Mouse (Mus musculus): ENCODE measurements around the gene S100a4. TPM values are rescaled to one million over a fixed set of nuclear protein-coding genes. Genes with fewer than 3 reads are reported as not detected.
A peak's percentile ranks its signal among the peaks of the same experiment; 100 is the strongest.

The S100a4 gene
- polyA plus RNA-seq, 1 experiment from 2014 or later, result 3.1 TPM

DNA sequence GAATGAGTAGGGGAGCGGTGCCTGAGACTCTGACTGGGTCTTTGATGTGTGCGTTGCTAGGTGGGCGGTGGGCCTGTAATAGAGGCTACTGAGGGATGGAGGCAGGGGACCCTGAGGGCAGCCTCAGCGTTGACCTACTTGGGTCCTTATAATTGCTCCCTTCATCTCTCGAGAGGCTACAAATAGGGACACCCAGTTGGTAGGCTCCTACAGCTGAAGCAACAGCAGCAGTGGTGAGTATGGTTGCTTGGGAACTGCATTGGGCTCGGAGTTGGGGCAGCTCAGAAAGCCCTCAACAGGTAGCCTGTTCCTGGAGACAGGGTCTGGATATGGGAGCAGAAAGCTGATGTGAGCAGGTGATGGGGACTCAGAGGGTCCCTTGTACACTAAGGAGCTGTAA, 3.5 kb upstream of the S100a4 start:
- H3K27me3 ChIP-seq (replicated peaks), result no peaks in the 10 kb centered on the region
- no peaks in the 10 kb centered on the region for H3K36me3 ChIP-seq
- no peak overlapping the region for H3K9ac ChIP-seq
- no peak overlapping the region for H3K4me2 ChIP-seq
- WGBS, result 75% methylated on average over 6 of the region's 6 CpGs
- H3K4me3 ChIP-seq, result no peak overlapping the region
- H3K4me1 ChIP-seq, result peaks cover 41% of the 10 kb centered on the region
- no peaks in the 10 kb centered on the region for H3K9me3 ChIP-seq
- no peak for ATAC-seq (ENCODE audit: extremely low read depth, insufficient number of reproducible peaks, low FRiP score, low TSS enrichment)
- H3K27ac ChIP-seq (replicated peaks), result no peak overlapping the region

DNA sequence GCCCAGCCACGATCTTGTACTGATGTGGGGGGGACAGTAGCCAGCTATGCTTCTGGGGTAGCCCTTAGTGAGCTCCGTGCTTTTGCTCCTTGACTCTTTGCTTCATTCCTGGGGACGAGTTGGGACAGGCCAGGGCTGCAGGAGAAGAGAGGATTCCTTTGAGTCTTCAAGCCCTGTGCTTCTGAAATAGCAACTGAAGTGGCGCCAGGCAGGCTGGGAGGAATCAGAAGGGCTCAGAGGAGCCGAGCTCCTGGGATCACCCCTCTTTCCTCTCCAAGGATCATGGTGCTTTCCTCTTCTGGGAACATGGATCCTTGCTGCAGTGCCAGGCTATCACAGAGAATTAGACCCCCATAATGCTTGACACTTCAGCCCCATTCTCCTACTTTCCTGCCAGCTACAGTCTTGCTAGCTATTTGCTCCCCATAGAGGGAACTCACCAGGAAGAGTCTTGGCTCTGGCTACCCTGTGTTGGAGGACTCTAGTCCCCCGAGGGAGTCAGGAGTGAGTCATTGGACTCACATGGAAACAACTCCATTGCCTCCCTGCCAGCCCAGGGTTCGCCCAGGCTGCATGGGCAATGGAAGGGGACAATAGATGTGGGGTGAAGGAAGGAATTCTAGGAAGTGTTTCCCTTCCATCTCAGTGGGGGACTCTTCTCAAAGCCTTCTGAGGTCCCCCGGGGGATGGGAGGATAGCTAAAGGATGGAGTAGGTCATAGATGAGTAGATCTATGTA, 2.9 kb upstream of the S100a4 start:
- H3K27me3 ChIP-seq (replicated peaks), result no peaks in the 10 kb centered on the region
- H3K27ac ChIP-seq (replicated peaks), result no peak overlapping the region
- peaks cover 42% of the 10 kb centered on the region for H3K4me1 ChIP-seq
- no peak overlapping the region for H3K4me2 ChIP-seq
- no peak overlapping the region for H3K4me3 ChIP-seq
- WGBS, result 51% methylated on average over 8 of the region's 8 CpGs
- no peaks in the 10 kb centered on the region for H3K36me3 ChIP-seq
- ATAC-seq (ENCODE audit: extremely low read depth, insufficient number of reproducible peaks, low FRiP score, low TSS enrichment), result no peak
- H3K9me3 ChIP-seq, result no peaks in the 10 kb centered on the region
- H3K9ac ChIP-seq, result no peak overlapping the region

DNA sequence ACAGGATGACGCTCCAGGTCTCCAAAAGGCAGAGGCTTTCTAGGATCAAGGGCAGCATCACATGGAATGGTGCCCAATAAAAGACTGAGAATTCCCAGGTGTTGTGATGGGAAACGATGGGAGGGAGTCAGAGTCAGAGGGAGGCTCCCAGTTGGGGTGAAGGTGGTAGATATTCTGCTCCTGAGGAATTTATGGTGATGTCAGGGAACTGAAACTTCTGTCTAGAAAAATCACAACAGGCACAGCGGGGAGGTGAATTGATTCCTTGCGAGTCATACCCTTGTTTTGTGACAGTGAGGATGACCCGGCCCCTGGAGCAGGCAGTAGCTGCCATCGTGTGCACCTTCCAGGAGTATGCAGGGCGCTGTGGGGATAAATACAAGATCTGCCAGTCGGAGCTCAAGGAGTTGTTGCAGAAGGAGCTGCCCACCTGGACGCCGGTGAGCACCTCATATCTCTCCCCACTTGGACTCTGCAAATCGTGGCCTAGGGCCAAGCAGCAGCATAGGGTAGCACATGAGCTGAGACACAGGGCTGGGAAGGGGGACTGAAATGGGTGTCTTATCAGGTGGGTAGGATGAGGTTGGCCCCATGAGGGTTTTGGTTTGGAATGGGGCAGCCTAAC, 2.0 kb upstream of the S100a4 start, which contains the start of gene Gm42674:
Gene Gm42674 (plus strand): TSS at position 419 of the 625 bp plus-strand sequence.
- Histone ChIP-seq H3K9me3 (no peaks in the 10 kb centered on the region), H3K4me2 (no peak within 1 kb of the TSS), H3K36me3 (no peaks in the 10 kb centered on the region), H3K27me3 (replicated peaks) (no peaks in the 10 kb centered on the region), H3K4me1 (peaks cover 42% of the 10 kb centered on the region), H3K4me3 (no peak within 1 kb of the TSS), H3K9ac (no peak within 1 kb of the TSS), H3K27ac (replicated peaks) (no peak within 1 kb of the TSS)
- no peak for ATAC-seq (ENCODE audit: extremely low read depth, insufficient number of reproducible peaks, low FRiP score, low TSS enrichment)
- WGBS, result 63% methylated on average over 11 of the region's 11 CpGs

DNA sequence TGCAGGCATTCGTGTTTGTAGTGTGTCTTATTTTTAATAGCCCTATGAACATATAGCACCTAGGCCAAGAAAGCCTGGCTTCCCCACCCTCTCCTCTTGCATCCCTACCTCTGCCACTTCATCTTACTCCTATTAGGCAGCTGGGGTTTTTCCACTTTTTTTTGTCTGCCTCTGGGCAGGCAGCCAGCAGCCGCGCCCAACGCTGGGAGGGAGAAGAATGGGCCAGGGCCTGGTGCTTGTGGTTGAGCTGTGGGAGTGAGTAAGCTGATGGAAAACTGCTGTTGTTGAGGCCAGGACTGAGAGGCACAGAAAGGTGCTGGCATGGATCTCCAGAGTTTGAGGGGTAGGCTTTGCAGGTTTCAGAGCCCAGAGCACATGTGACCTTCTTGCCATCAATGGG, 845 bp downstream of the S100a4 start:
- no peak overlapping the region for H3K4me3 ChIP-seq
- H3K4me2 ChIP-seq, result no peak overlapping the region
- H3K36me3 ChIP-seq, result no peaks in the 10 kb centered on the region
- no peak for ATAC-seq (ENCODE audit: extremely low read depth, insufficient number of reproducible peaks, low FRiP score, low TSS enrichment)
- H3K27me3 ChIP-seq (replicated peaks), result 0 out of 2 replicates have a peak, but pooled peaks cover 5% of the 10 kb centered on the region
- no peaks in the 10 kb centered on the region for H3K9me3 ChIP-seq
- H3K4me1 ChIP-seq, result peaks cover 35% of the 10 kb centered on the region
- 34% methylated on average over 4 of the region's 4 CpGs for WGBS
- H3K27ac ChIP-seq (replicated peaks), result peak overlapping the region; percentile 64
- H3K9ac ChIP-seq, result no peak overlapping the region

DNA sequence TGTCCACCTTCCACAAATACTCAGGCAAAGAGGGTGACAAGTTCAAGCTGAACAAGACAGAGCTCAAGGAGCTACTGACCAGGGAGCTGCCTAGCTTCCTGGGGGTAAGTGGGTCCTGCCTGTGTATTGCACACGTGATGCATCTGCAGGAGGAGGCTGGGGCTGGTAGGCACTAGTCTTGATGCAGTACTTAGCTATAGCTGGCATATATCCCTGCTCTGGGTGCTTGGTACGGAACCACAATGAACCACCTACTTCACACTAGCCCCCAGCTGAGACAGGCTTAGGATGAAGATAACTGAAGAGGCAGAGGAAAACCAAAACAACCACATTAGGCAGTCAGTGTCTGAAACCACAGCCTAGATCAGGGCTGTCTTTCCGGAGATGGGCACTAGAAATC, 1.5 kb downstream of the S100a4 start:
- H3K27me3 ChIP-seq (replicated peaks), result 0 out of 2 replicates have a peak, but pooled peaks cover 5% of the 10 kb centered on the region
- no peaks in the 10 kb centered on the region for H3K9me3 ChIP-seq
- no peak overlapping the region for H3K4me2 ChIP-seq
- no peak overlapping the region for H3K9ac ChIP-seq
- peaks cover 34% of the 10 kb centered on the region for H3K4me1 ChIP-seq
- no peaks in the 10 kb centered on the region for H3K36me3 ChIP-seq
- H3K27ac ChIP-seq (replicated peaks), result peak overlapping the region; percentile 64
- ATAC-seq (ENCODE audit: extremely low read depth, insufficient number of reproducible peaks, low FRiP score, low TSS enrichment), result no peak
- 77% methylated on average over 3 of the region's 3 CpGs for WGBS
- no peak overlapping the region for H3K4me3 ChIP-seq

DNA sequence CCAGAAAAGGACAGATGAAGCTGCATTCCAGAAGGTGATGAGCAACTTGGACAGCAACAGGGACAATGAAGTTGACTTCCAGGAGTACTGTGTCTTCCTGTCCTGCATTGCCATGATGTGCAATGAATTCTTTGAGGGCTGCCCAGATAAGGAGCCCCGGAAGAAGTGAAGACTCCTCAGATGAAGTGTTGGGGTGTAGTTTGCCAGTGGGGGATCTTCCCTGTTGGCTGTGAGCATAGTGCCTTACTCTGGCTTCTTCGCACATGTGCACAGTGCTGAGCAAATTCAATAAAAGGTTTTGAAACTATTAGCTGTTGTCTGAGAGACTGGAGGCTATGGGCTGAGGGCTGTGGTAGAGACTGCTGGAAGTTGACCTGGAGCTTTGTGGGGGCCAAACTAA, 2.2 kb downstream of the S100a4 start:
- Histone ChIP-seq H3K36me3 (no peaks in the 10 kb centered on the region), H3K4me2 (no peak overlapping the region), H3K4me1 (peaks cover 27% of the 10 kb centered on the region), H3K9me3 (no peaks in the 10 kb centered on the region), H3K9ac (no peak overlapping the region), H3K27me3 (replicated peaks) (0 out of 2 replicates have a peak, but pooled peaks cover 5% of the 10 kb centered on the region), H3K4me3 (no peak overlapping the region), H3K27ac (replicated peaks) (no peak overlapping the region)
- WGBS, result 79% methylated on average over 2 of the region's 2 CpGs
- no peak for ATAC-seq (ENCODE audit: extremely low read depth, insufficient number of reproducible peaks, low FRiP score, low TSS enrichment)

DNA sequence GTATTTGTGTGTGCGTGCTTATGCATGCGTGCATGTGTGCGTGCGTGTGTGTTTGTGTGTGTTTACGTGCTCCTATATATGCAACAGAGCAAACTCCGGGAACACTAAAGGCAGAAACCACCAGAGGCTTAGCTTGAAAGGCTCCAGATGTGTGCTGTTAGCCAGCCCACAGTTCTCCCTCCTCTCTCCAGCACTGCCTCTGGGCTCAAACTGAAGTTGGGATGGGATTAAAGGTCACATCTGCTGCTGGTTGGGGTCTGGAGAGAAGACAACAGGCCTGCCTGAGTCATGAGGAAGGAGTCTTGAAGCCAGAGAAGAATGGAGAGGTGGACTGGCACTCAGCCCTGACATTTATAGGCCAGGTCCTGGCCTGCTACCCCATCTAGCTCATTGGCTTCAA, 2.6 kb downstream of the S100a4 start:
- Histone ChIP-seq H3K4me3 (no peak overlapping the region), H3K4me1 (peaks cover 23% of the 10 kb centered on the region), H3K36me3 (no peaks in the 10 kb centered on the region), H3K27ac (replicated peaks) (no peak overlapping the region), H3K27me3 (replicated peaks) (0 out of 2 replicates have a peak, but pooled peaks cover 5% of the 10 kb centered on the region), H3K4me2 (no peak overlapping the region), H3K9ac (no peak overlapping the region), H3K9me3 (no peaks in the 10 kb centered on the region)
- WGBS, result 92% methylated on average over 6 of the region's 6 CpGs
- ATAC-seq (ENCODE audit: extremely low read depth, insufficient number of reproducible peaks, low FRiP score, low TSS enrichment), result no peak; the same call in 1 of the 2 replicates

DNA sequence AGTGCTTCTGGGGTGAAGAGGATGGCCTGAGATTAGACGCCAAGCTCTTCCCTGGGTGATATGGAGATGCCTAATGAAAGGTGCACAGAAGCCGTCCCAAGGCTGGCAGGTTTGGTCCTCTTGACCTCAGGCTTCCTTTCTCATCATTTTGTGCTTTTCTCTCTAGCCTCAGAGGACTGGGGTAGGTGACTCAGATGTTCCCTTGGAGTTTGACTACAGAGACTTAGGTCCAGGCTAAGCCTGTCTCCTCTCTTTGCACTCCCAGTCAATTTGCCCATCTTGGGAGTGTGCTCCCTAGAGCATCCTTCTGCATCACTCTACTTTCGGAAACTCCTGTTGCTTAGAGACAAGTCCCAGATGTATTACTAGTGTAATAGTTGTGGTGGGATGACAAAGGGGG, 3.8 kb downstream of the S100a4 start:
- Histone ChIP-seq H3K27me3 (replicated peaks) (0 out of 2 replicates have a peak, but pooled peaks cover 9% of the 10 kb centered on the region), H3K9me3 (no peaks in the 10 kb centered on the region), H3K4me3 (no peak overlapping the region), H3K27ac (replicated peaks) (no peak overlapping the region), H3K4me1 (peaks cover 22% of the 10 kb centered on the region), H3K36me3 (no peaks in the 10 kb centered on the region), H3K9ac (no peak overlapping the region), H3K4me2 (no peak overlapping the region)
- ATAC-seq (ENCODE audit: extremely low read depth, insufficient number of reproducible peaks, low FRiP score, low TSS enrichment), result no peak
- WGBS, result 81% methylated on average over 3 of the region's 3 CpGs

DNA sequence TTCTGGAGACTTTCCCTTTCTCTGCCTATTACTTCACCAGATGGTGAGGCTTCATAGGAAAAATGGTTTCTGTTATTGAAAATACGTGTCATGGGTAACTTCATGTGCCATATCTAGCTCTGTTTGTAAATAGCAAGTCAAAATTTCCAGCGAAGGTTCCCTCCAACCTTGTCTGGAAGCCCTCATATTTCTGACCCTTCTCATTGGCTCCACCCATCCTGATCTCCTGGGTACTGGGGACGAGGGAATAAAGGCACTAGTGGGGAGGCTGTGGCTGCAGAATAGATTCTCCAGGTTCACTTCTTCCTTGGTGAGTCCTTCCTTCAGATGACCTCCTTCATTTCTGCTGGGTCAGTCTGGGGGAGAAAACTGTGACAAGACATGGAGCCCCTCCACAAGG, 4.7 kb downstream of the S100a4 start, which contains the start of gene S100a5:
Gene S100a5 (plus strand): TSS at position 301 of the 400 bp plus-strand sequence.
- Histone ChIP-seq H3K4me3 (no peak within 1 kb of the TSS), H3K9ac (no peak within 1 kb of the TSS), H3K4me2 (no peak within 1 kb of the TSS), H3K4me1 (peaks cover 24% of the 10 kb centered on the region), H3K27ac (replicated peaks) (no peak within 1 kb of the TSS), H3K9me3 (no peaks in the 10 kb centered on the region), H3K27me3 (replicated peaks) (0 out of 2 replicates have a peak, but pooled peaks cover 9% of the 10 kb centered on the region), H3K36me3 (no peaks in the 10 kb centered on the region)
- 51% methylated on average over 3 of the region's 3 CpGs for WGBS
- ATAC-seq (ENCODE audit: extremely low read depth, insufficient number of reproducible peaks, low FRiP score, low TSS enrichment), result no peak

DNA sequence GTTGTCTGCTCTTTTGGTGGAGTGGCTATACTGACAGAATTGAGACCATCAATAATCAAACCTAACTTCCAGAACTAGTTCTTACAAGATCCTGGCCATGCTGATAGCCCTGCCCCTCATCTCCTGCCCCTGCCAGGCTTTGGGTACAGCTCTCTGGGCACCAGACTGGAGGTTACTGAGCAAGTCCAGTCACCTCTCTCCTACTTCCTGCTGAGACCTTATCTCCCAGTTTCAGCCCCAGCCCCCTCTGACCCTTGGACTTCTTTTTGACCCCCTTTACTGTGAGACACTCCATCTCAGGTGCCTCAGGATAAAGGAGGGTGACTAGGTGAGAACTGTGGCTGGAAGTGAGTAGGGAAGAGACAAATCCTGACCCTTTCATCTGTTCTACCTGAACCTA, 5.5 kb downstream of the S100a4 start:
- Histone ChIP-seq H3K4me2 (no peak overlapping the region), H3K9me3 (no peaks in the 10 kb centered on the region), H3K36me3 (no peaks in the 10 kb centered on the region), H3K27ac (replicated peaks) (no peak overlapping the region), H3K27me3 (replicated peaks) (0 out of 2 replicates have a peak, but pooled peaks cover 14% of the 10 kb centered on the region), H3K9ac (no peak overlapping the region), H3K4me1 (peaks cover 19% of the 10 kb centered on the region), H3K4me3 (no peak overlapping the region)
- no peak for ATAC-seq (ENCODE audit: extremely low read depth, insufficient number of reproducible peaks, low FRiP score, low TSS enrichment)

DNA sequence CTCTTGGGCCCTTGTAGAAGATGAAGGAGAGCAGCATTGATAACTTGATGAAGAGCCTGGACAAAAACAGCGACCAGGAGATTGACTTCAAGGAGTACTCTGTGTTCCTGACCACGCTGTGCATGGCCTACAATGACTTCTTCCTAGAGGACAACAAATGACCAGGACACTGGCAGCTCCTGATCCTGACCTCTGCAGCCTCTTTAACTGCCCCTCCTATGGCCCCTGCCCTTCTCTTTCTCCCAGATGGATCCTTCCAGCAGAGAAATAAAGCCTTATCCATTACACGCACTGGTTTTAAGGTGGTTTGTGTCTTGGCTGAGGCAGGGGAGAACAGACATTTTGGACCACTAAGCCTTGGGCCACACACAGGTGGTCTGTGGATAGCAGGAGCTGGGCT, 7.9 kb downstream of the S100a4 start:
- no peak overlapping the region for H3K9ac ChIP-seq
- H3K9me3 ChIP-seq, result no peaks in the 10 kb centered on the region
- peaks cover 13% of the 10 kb centered on the region for H3K4me1 ChIP-seq
- no peak for ATAC-seq (ENCODE audit: extremely low read depth, insufficient number of reproducible peaks, low FRiP score, low TSS enrichment)
- H3K4me2 ChIP-seq, result no peak overlapping the region
- H3K36me3 ChIP-seq, result no peaks in the 10 kb centered on the region
- H3K27me3 ChIP-seq (replicated peaks), result 0 out of 2 replicates have a peak, but pooled peaks cover 14% of the 10 kb centered on the region
- H3K27ac ChIP-seq (replicated peaks), result no peak overlapping the region
- no peak overlapping the region for H3K4me3 ChIP-seq
- WGBS, result 74% methylated on average over 3 of the region's 3 CpGs
